Mouse (Mus musculus) intestine, postnatal 0 days (tissue): Measurements from ENCODE around the gene Vmn2r92. TPM values are rescaled to one million over a fixed set of nuclear protein-coding genes. Genes with fewer than 3 reads are reported as not detected.
"Not testable (repeated sequence)": the region's sequence is repeated elsewhere in the genome, so short reads cannot be mapped to it uniquely, and the experiment has no call there.

Experiments
- ATAC-seq: fragments of 200-750 bp; cut with Nextera tagmentation; 2 replicates; pipeline ENCODE4 v1.8.0; 2017; ENCODE audit warnings: mild to moderate bottlenecking, moderate TSS enrichment, moderate library complexity
- H3K27ac ChIP-seq: fragments of 300-500 bp; sonication (generic); 2 replicates; pipeline ENCODE4 v1.5.1; 2014; ENCODE audit warnings: mild to moderate bottlenecking, low read depth, low read length, moderate library complexity
- H3K27me3 ChIP-seq: fragments of 300-500 bp; sonication (generic); replicated peaks from 2 replicates; pipeline ENCODE4 v1.6.1; 2014; ENCODE audit warnings: low read length, mixed read lengths; ENCODE audit not compliant: control insufficient read depth, insufficient read depth
- H3K36me3 ChIP-seq: fragments of 300-500 bp; sonication (generic); 2 replicates; pipeline ENCODE4 v1.6.1; 2014; ENCODE audit warnings: mild to moderate bottlenecking, moderate library complexity; ENCODE audit not compliant: control insufficient read depth, insufficient read depth
- H3K4me1 ChIP-seq: fragments of 300-500 bp; sonication (generic); replicated peaks from 2 replicates; pipeline ENCODE4 v1.6.1; 2014; ENCODE audit warnings: antibody characterized with exemption, low read length, mixed read lengths; ENCODE audit not compliant: control insufficient read depth, insufficient read depth
- H3K4me2 ChIP-seq: fragments of 300-500 bp; sonication (generic); replicated peaks from 2 replicates; pipeline ENCODE4 v1.6.1; 2014; ENCODE audit warnings: low read depth, mild to moderate bottlenecking, moderate library complexity
- H3K4me3 ChIP-seq: fragments of 300-500 bp; sonication (generic); 2 replicates; pipeline ENCODE4 v1.5.1; 2014; ENCODE audit warnings: low read depth, low read length
- H3K9ac ChIP-seq: fragments of 300-500 bp; sonication (generic); 2 replicates; pipeline ENCODE4 v1.6.1; 2014; ENCODE audit warnings: mild to moderate bottlenecking, low read depth, low read length
- H3K9me3 ChIP-seq: fragments of 300-500 bp; sonication (generic); 2 replicates; pipeline ENCODE4 v1.6.1; 2016; ENCODE audit warnings: mixed run types; ENCODE audit not compliant: control insufficient read depth
- CTCF ChIP-seq: sonication (generic); IDR thresholded peaks from 2 replicates; pipeline ENCODE4 v1.5.1; 2016; ENCODE audit warnings: low read depth, mild to moderate bottlenecking, control low read depth, antibody characterized with exemption, moderate library complexity
- WGBS: fragments of 180-500 bp; shearing (Covaris S2); extraction: QIAGEN DNeasy Blood & Tissue Kit; methylation state at CpG from one replicate; pipeline ENCODE4 v1.1.7; 2014; 5-methylcytosine and 5-hydroxymethylcytosine counted together
- polyA plus RNA-seq: library from polyadenylated mRNA; unstranded; fragments of >200 nt; fragmentation: Nextera tagmentation; extraction: Ambion mirVana; gene quantifications from 2 replicates; pipeline ENCODE4 v1.2.1, GENCODE M21; 2015

Gene Vmn2r92
- not detected in 2 replicates for polyA plus RNA-seq

DNA sequence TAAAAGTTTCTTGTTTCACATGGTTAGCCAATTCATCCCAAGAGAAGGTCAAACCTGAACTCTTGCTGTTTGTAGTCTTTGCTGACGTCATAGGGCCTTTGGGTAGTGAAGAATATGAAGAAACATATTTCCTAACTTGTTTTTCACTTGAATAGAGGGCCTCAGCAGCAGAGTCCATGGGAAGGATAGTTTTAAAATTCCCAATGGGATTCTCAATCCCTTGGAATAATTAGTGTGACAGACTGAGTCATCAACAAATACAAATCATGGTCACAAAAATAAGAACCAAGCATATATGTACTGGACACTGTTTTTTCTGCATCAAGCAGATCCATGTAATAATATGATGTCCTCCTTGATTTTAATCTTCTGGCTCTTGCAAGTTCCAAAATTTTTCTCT lies at the start of gene Vmn2r92:
Gene Vmn2r92, plus strand, starts transcription at position 301 of the 400 bp plus-strand sequence.
- not testable (repeated sequence) for H3K4me2 ChIP-seq, H3K9ac ChIP-seq, H3K9me3 ChIP-seq, H3K27ac ChIP-seq, H3K36me3 ChIP-seq, ATAC-seq, H3K4me3 ChIP-seq, H3K27me3 ChIP-seq, H3K4me1 ChIP-seq
- 76% methylated on average over 1 of the region's 1 CpGs for WGBS

DNA sequence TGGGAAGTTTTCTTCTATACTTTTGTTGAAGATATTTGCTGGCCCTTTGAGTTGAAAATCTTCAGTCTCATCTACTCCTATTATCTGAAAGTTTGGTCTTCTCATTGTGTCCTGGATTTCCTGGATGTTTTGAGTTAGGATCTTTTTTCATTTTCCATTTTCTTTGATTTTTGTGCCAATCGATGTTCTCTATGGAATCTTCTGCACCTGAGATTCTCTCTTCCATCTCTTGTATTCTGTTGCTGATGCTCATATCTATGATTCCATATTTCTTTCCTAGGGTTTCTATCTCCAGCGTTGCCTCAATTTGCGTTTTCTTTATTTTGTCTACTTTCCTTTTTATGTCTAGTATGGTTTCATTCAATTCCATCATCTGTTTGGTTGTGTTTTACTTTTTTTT lies 49.4 kb upstream of the Vmn2r92 start:
- H3K36me3 ChIP-seq, H3K4me2 ChIP-seq, ATAC-seq, H3K27ac ChIP-seq, H3K4me1 ChIP-seq, H3K27me3 ChIP-seq, H3K9ac ChIP-seq, H3K4me3 ChIP-seq, H3K9me3 ChIP-seq: not testable (repeated sequence)
- 92% methylated on average over 3 of the region's 3 CpGs for WGBS

DNA sequence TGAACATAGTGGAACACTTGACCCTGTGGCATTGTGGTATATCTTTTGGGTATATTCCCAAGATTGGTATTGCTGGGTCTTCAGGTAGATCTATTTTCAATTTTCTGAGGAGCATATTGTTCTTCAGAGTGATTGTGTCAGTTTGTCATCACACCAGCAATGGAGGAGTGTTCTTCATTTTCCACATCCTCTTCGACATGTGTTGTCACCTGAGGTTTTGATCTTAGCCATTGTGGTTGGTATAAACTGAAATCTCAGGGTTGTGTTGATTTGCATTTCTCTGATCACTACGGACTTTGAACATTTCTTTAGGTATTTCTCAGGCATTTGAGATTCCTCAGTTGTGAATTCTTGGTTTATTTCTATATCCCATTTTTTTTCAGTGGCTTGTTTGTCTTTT lies 9.5 kb downstream of the Vmn2r92 start:
- not testable (repeated sequence) for H3K27me3 ChIP-seq, H3K4me2 ChIP-seq, H3K27ac ChIP-seq, H3K4me1 ChIP-seq, H3K36me3 ChIP-seq, H3K9me3 ChIP-seq, H3K9ac ChIP-seq, H3K4me3 ChIP-seq, ATAC-seq
- WGBS = 77% methylated on average over 2 of the region's 2 CpGs

DNA sequence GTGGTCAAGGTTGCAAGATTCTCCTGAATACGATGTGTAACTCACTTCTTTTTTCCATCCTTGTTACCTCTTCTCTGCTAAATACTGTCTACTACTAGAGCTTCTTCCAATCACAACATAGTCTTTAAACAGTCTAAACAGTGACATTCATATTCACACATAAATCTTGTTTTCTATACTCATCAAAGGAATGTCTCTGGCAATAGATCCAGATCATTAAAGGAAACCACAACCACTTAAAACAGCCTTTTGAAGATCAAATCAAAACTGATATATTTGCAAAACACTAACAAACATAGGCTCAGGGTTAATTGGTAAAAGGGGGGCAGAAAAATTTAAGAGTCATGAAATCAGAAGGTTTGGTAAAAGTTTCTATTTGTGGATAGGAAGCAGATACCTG lies 38.0 kb downstream of the Vmn2r92 start:
- no peak overlapping the region for H3K27ac ChIP-seq
- H3K9me3 ChIP-seq = no peaks in the 10 kb centered on the region
- 89% methylated on average over 1 of the region's 1 CpGs for WGBS
- no peak for TF ChIP-seq CTCF
- H3K4me3 ChIP-seq = no peak overlapping the region
- no peak overlapping the region for H3K4me2 ChIP-seq
- H3K9ac ChIP-seq = no peak overlapping the region
- no peak for ATAC-seq
- no peaks in the 10 kb centered on the region for H3K27me3 ChIP-seq
- no peaks in the 10 kb centered on the region for H3K36me3 ChIP-seq
- no peaks in the 10 kb centered on the region for H3K4me1 ChIP-seq

DNA sequence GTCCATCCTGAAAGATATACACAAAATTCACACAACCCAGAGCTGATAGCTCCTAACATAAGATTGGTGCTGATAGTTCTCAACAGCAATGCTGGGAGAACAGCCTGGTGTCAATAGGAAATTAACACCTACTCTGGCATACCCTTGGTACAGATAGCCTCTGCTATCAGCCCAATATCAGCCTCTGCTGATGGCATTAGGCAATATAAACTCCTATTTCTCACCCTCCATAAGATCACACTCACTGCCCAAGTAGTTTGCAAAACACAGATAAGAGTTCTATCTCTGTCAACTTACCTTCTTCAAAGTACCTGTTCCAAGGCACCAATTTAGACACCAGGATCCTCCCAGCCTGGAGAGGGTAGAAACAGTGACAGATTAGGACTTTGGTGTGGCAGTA lies 69.6 kb downstream of the Vmn2r92 start:
- H3K4me2 ChIP-seq = no peak overlapping the region
- H3K27ac ChIP-seq = no peak overlapping the region
- no peaks in the 10 kb centered on the region for H3K27me3 ChIP-seq
- H3K36me3 ChIP-seq = no peaks in the 10 kb centered on the region
- H3K4me1 ChIP-seq = no peaks in the 10 kb centered on the region
- no peak for TF ChIP-seq CTCF
- no peak overlapping the region for H3K4me3 ChIP-seq
- H3K9ac ChIP-seq = no peak overlapping the region
- no peak for ATAC-seq
- no peaks in the 10 kb centered on the region for H3K9me3 ChIP-seq

DNA sequence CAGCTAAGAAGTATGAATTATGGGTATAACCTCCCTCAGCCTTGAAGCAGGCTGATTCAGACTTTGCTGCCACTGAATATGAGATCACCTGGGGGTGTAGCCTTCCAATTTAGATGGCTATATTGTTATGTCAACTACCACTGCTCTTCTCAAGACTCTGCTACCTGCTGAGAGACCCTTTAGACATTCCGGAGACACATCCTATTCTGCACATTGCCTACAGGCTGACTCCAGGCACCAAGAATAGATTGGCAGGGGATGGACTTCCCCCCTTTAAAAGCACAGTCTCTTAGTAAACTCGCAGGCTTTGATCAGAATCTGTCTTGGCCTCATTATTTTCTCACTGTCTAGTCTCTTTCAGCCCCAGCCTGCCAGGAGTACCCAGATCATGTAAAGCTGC lies 80.3 kb downstream of the Vmn2r92 start:
- H3K4me2 ChIP-seq = no peak overlapping the region
- 76% methylated on average over 2 of the region's 2 CpGs for WGBS
- no peak overlapping the region for H3K9ac ChIP-seq
- H3K9me3 ChIP-seq = no peaks in the 10 kb centered on the region
- TF ChIP-seq CTCF = no peak
- no peaks in the 10 kb centered on the region for H3K4me1 ChIP-seq
- no peak overlapping the region for H3K4me3 ChIP-seq
- no peak for ATAC-seq
- H3K27ac ChIP-seq = no peak overlapping the region
- no peaks in the 10 kb centered on the region for H3K36me3 ChIP-seq
- no peaks in the 10 kb centered on the region for H3K27me3 ChIP-seq

DNA sequence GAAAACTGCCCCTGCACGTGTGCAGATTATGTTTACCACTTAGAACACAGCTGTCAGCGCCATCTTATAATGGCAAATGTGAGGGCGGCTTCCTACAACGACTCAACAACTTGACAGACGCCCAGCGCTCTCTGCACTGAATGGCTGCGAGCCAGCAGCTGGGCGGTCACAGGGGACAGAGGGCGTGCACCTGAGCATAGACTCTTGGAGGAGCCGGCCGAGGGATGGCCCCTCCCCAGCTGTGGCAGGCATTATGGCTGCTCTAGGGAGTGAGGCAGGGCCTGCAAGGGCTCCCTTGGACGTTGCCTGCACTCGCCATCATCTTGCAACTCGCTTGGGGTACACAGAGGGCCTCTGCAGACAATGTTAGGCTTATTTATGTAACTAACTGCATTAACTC lies 85.2 kb downstream of the Vmn2r92 start:
- no peak for ATAC-seq
- H3K9ac ChIP-seq = no peak overlapping the region
- no peak for TF ChIP-seq CTCF
- WGBS = 77% methylated on average over 13 of the region's 14 CpGs
- no peaks in the 10 kb centered on the region for H3K36me3 ChIP-seq
- H3K27me3 ChIP-seq = no peaks in the 10 kb centered on the region
- no peak overlapping the region for H3K4me3 ChIP-seq
- H3K4me1 ChIP-seq = no peaks in the 10 kb centered on the region
- no peak overlapping the region for H3K27ac ChIP-seq
- H3K4me2 ChIP-seq = no peak overlapping the region
- H3K9me3 ChIP-seq = no peaks in the 10 kb centered on the region

Other genes starting within 250 kb of the Vmn2r92 start
- not detected in 2 replicates for gene Fpr-rs4, start 130.2 kb upstream of the Vmn2r92 start, polyA plus RNA-seq
- gene Vmn2r124, start 102.5 kb upstream of the Vmn2r92 start, polyA plus RNA-seq = not detected in 2 replicates
- not detected in 2 replicates for gene Vmn2r91, start 66.9 kb upstream of the Vmn2r92 start, polyA plus RNA-seq
- not detected in 2 replicates for gene Vmn2r94, start 125.9 kb downstream of the Vmn2r92 start, polyA plus RNA-seq
- gene Vmn2r93, start 146.2 kb downstream of the Vmn2r92 start, polyA plus RNA-seq = not detected in 2 replicates